Mouse (Mus musculus) gastrocnemius, postnatal 14 days (tissue): ENCODE results near the gene Traf2. TPM values are rescaled to one million over a fixed set of nuclear protein-coding genes. Genes with fewer than 3 reads are reported as not detected.

Experiments
- DNase-seq: peaks from one replicate; pipeline ENCODE4 v3.0.0; 2021; ENCODE audit warnings: mixed read lengths
- intact Hi-C: fragments of 180-260 bp; cut with DNase I; formaldehyde crosslinking; loops from one replicate; pipeline ENCODE4 v1.15.1; 2025; ENCODE audit warnings: low total_unique reads
- total RNA-seq, 2 experiments: library from RNA; stranded (reverse); gene quantifications; 2 replicates each; pipeline ENCODE4 v1.2.3; 2021

Gene Traf2
- total RNA-seq, 2 experiments from 2014 or later: 9.7 to 13.3 TPM

GRCm38 (mm10) chr2:25472550-25472949, 74.2 kb downstream of the Traf2 start:
- intact Hi-C loops: no loop called here

DNA sequence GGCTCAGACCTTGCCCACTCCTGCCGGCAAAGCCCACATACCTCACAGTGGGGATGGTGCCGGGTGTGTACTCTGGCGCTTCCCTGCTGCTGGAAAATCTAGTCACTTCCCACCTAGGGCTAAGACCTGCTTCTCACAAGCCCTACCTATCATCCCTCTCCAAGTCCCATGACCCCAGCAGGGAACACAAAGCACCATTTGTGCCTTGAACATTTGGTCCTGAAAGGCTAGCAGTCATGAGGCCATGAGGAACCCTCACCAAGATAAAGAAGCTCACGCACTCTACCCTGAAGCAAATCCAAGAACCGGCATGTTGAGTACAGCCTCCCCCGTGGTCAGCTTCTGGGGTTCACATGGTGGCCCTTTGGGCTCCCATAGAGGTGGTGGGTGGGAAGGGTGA, 76.8 kb downstream of the Traf2 start, which contains the start of gene Ptgds:
Ptgds (minus strand) TSS at position 78 of the 400 bp plus-strand sequence.
- DNase-seq: no peak
- intact Hi-C loops: no loop called here

More at GRCm38 (mm10) chr2:25472550-25472949, 74.2 kb downstream of the Traf2 start:
- no peak for DNase-seq

DNA sequence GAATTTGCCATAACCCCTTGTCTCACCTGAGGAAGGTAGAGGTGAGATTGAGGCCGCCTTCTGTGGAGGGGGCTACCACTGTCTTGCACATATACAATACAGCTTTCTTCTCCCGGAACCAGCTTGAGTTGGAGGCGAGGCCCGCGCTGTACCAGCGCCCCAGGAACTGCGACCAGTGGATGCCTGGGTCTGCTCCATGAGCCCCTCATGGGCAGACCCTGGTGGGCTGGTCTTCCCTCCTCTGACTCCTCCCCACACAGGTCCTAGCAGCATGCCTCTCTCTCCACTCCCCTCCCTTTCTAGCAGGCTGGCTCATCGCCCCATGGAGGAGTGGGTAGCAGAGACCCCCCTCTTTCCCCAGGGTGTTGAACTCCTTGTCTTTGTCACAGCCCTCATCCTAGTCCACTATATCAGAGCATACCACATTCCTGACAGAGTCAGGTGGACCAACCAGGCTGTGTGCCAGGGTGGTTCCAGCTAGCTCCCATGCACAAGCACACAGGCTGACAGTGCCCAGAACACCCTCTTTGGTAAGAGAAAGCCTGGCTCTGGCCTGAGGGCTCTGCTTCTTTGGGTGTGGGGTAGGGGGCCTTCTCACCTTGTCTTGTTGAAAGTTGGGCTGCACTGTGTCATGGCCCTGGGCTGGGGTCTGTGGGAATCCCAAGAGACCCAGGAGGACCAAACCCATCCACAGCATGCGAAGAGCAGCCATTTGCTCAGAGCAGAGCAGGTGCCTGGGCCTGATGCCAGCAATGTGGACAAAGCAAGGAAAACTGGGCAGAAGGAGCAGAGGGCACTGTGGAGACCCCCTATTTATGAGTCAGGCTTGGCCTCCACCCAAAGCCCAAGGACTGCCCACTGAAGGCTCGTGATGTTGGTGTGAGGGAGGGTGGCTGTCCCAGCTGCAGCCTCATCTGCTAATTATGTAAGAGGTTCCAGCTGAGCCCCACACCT, 77.5 kb downstream of the Traf2 start:
- intact Hi-C loops: no loop called here
- no peak for DNase-seq

Other genes with a start within 250 kb of the Traf2 start
- under 1 TPM in 1 of 2 experiments, not detected in 1; 0.22 TPM for gene Grin1, start 227.8 kb downstream of the Traf2 start, total RNA-seq
- 10 to 100 TPM; 16.7 to 17.0 TPM for gene Man1b1, start 214.6 kb downstream of the Traf2 start, total RNA-seq
- 1 to 10 TPM; 6.0 to 6.6 TPM for gene Dpp7, start 190.6 kb downstream of the Traf2 start, total RNA-seq
- 1 to 10 TPM; 5.2 to 5.8 TPM for gene Uap1l1, start 181.3 kb downstream of the Traf2 start, total RNA-seq
- 1 to 10 TPM; 1.2 to 1.6 TPM for gene Sapcd2, start 174.6 kb downstream of the Traf2 start, total RNA-seq
- 10 to 100 TPM; 19.0 to 25.2 TPM for gene Entpd2, start 151.1 kb downstream of the Traf2 start, total RNA-seq
- gene Npdc1, start 147.6 kb downstream of the Traf2 start, total RNA-seq: 10 to 100 TPM; 24.0 to 28.1 TPM
- gene Fut7, start 123.7 kb downstream of the Traf2 start, total RNA-seq: not detected
- 10 to 100 TPM in 1 of 2 experiments, 1 to 10 TPM in 1; 9.2 to 11.6 TPM for gene Abca2, start 118.2 kb downstream of the Traf2 start, total RNA-seq
- not detected for gene Clic3, start 90.1 kb downstream of the Traf2 start, total RNA-seq
- 10 to 100 TPM; 15.7 to 18.9 TPM for gene Paxx, start 85.8 kb downstream of the Traf2 start, total RNA-seq
- 1 to 10 TPM; 1.3 to 1.4 TPM for gene Ptgds, start 76.9 kb downstream of the Traf2 start, total RNA-seq
- not detected for gene Lcn12, start 53.0 kb downstream of the Traf2 start, total RNA-seq
- 10 to 100 TPM; 68.6 to 70.5 TPM for gene Fbxw5, start 46.2 kb downstream of the Traf2 start, total RNA-seq
- gene C8g, start 45.2 kb downstream of the Traf2 start, total RNA-seq: under 1 TPM; 0.91 to 0.98 TPM
- gene Edf1, start 10.9 kb upstream of the Traf2 start, total RNA-seq: 100 to 1,000 TPM; 164 to 173 TPM
- gene Mamdc4, start 27.9 kb upstream of the Traf2 start, total RNA-seq: under 1 TPM; 0.68 to 0.80 TPM
- 10 to 100 TPM; 42.6 to 44.8 TPM for gene Phpt1, start 28.3 kb upstream of the Traf2 start, total RNA-seq
- under 1 TPM in 1 of 2 experiments, not detected in 1; 0.10 TPM for gene Ajm1, start 34.8 kb upstream of the Traf2 start, total RNA-seq
- gene Rabl6, start 61.6 kb upstream of the Traf2 start, total RNA-seq: 10 to 100 TPM; 39.5 to 41.0 TPM
- gene Ccdc183, start 70.7 kb upstream of the Traf2 start, total RNA-seq: not detected
- gene Tmem141, start 75.1 kb upstream of the Traf2 start, total RNA-seq: 10 to 100 TPM; 12.1 to 14.3 TPM
- 1 to 10 TPM; 5.7 to 6.2 TPM for gene Fcna, start 81.1 kb upstream of the Traf2 start, total RNA-seq
- 10 to 100 TPM; 31.0 to 33.3 TPM for gene Lcn8, start 106.2 kb upstream of the Traf2 start, total RNA-seq
- not detected for gene Lcn5, start 111.0 kb upstream of the Traf2 start, total RNA-seq
- gene Lcn6, start 129.8 kb upstream of the Traf2 start, total RNA-seq: not detected
- gene Lcn10, start 135.8 kb upstream of the Traf2 start, total RNA-seq: not detected
- gene Obp2a, start 153.1 kb upstream of the Traf2 start, total RNA-seq: not detected
- 10 to 100 TPM; 10.9 to 15.5 TPM for gene Bmyc, start 159.8 kb upstream of the Traf2 start, total RNA-seq
- not detected for gene Obp2b, start 190.1 kb upstream of the Traf2 start, total RNA-seq
- gene Lcn3, start 218.6 kb upstream of the Traf2 start, total RNA-seq: not detected
- gene Lcn11, start 230.1 kb upstream of the Traf2 start, total RNA-seq: not detected
- not detected for gene Gm13539, start 235.3 kb upstream of the Traf2 start, total RNA-seq